In genomic region chr17:78272713-78273483, GRCm38 (mm10) we compare ENCODE assay signal across 9 mouse cellular contexts.
A peak's percentile ranks its signal among the peaks of the same experiment; 100 is the strongest.
DNase-seq lines count a peak whose midpoint lies in the region; ATAC-seq and TF ChIP-seq lines count a peak whose summit lies in the region.
"Had no signal": no experiment of that assay in that cellular context is flagged by ENCODE, and none has a peak within 500 bp of the region (broad histone marks: within the 10 kb centered on the region; RNA-seq: fewer than 3 reads in every experiment).

No protein-coding gene starts in this region.

- no peak overlapping the region for H3K9ac ChIP-seq in forebrain, embryonic 15.5 days (replicated peaks)
- no peak overlapping the region for H3K9ac ChIP-seq in forebrain, embryonic 16.5 days (replicated peaks; ENCODE audit: low read depth, low read length)
- no peak overlapping the region for H3K9ac ChIP-seq in lung, embryonic 14.5 days
- H3K9ac ChIP-seq: liver, embryonic 15.5 days had no signal

- DNase-seq in lung, embryonic 14.5 days, result peak; percentile 76
- no peak for DNase-seq in lung, postnatal 14 days
- peak; percentile 49 for DNase-seq in heart, postnatal 10 days
- DNase-seq in retina, embryonic 14.5 days (ENCODE audit: low spot score), result peak; percentile 31
- no peak for DNase-seq in layer of hippocampus, adult 9-11 months

- peak overlapping the region; percentile 33; the same call in 1 of the 2 replicates for H3K27ac ChIP-seq in forebrain, embryonic 15.5 days (replicated peaks)
- no peak overlapping the region for H3K27ac ChIP-seq in forebrain, embryonic 16.5 days (ENCODE audit: low read length)
- H3K27ac ChIP-seq in lung, embryonic 14.5 days (ENCODE audit: low read depth), result peak overlapping the region; percentile 70; the same call in 1 of the 2 replicates
- H3K27ac ChIP-seq: liver, embryonic 15.5 days had no signal

- intact Hi-C loops in heart, postnatal 10 days (cut with DNase I), result no loop called here

- H3K4me1 ChIP-seq in forebrain, embryonic 15.5 days, result peaks cover 45% of the 10 kb centered on the region
- H3K4me1 ChIP-seq in forebrain, embryonic 16.5 days (replicated peaks; ENCODE audit: control insufficient read depth, insufficient read depth, low read length), result peaks cover 41% of the 10 kb centered on the region
- peaks cover 33% of the 10 kb centered on the region for H3K4me1 ChIP-seq in lung, embryonic 14.5 days (ENCODE audit: insufficient read depth)

- no peak for ATAC-seq in forebrain, embryonic 15.5 days (replicated peaks)
- ATAC-seq in forebrain, embryonic 16.5 days, result no peak
- peak; percentile 45; the same call in 1 of the 2 replicates for ATAC-seq in lung, embryonic 14.5 days (ENCODE audit: insufficient read depth)
- ATAC-seq in megakaryocyte-erythroid progenitor cell, adult 5-6 weeks (replicated peaks; ENCODE audit: low FRiP score, low TSS enrichment, poor library complexity, severe bottlenecking), result no peak

- H3K36me3 ChIP-seq in forebrain, embryonic 15.5 days, result no peaks in the 10 kb centered on the region
- H3K36me3 ChIP-seq in forebrain, embryonic 16.5 days (ENCODE audit: control insufficient read depth, insufficient read depth), result no peaks in the 10 kb centered on the region
- no peaks in the 10 kb centered on the region for H3K36me3 ChIP-seq in lung, embryonic 14.5 days (ENCODE audit: insufficient read depth)
- H3K36me3 ChIP-seq: liver, embryonic 15.5 days had no signal

- WGBS in forebrain, embryonic 15.5 days, result 61% methylated on average over 8 of the region's 8 CpGs
- 62% methylated on average over 8 of the region's 8 CpGs for WGBS in forebrain, embryonic 16.5 days
- WGBS in lung, embryonic 14.5 days, result 45% methylated on average over 8 of the region's 8 CpGs

- no peaks in the 10 kb centered on the region for H3K27me3 ChIP-seq in forebrain, embryonic 15.5 days
- H3K27me3 ChIP-seq in forebrain, embryonic 16.5 days (replicated peaks; ENCODE audit: control insufficient read depth, insufficient read depth, low read length), result no peaks in the 10 kb centered on the region
- no peaks in the 10 kb centered on the region for H3K27me3 ChIP-seq in lung, embryonic 14.5 days (ENCODE audit: insufficient read depth, low read length)
- H3K27me3 ChIP-seq: liver, embryonic 15.5 days had no signal

- no peak overlapping the region for H3K4me3 ChIP-seq in forebrain, embryonic 15.5 days
- H3K4me3 ChIP-seq in forebrain, embryonic 16.5 days (replicated peaks; ENCODE audit: low read length), result no peak overlapping the region
- H3K4me3 ChIP-seq in lung, embryonic 14.5 days (ENCODE audit: low read depth, low read length), result no peak overlapping the region
- H3K4me3 ChIP-seq: liver, embryonic 15.5 days had no signal

- no peak overlapping the region for H3K4me2 ChIP-seq in forebrain, embryonic 15.5 days (replicated peaks)
- no peak overlapping the region for H3K4me2 ChIP-seq in forebrain, embryonic 16.5 days (ENCODE audit: low read length)
- peak overlapping the region; percentile 25; the same call in 1 of the 2 replicates for H3K4me2 ChIP-seq in lung, embryonic 14.5 days
- H3K4me2 ChIP-seq: liver, embryonic 15.5 days had no signal

- TF ChIP-seq CTCF in lung, embryonic 14.5 days (IDR thresholded peaks at IDR 0.05; ENCODE audit: low read depth), result no peak

- H3K9me3 ChIP-seq in forebrain, embryonic 15.5 days, result no peaks in the 10 kb centered on the region
- no peaks in the 10 kb centered on the region for H3K9me3 ChIP-seq in forebrain, embryonic 16.5 days (ENCODE audit: control insufficient read depth, low read length)
- H3K9me3 ChIP-seq in lung, embryonic 14.5 days (ENCODE audit: low read depth, low read length), result no peaks in the 10 kb centered on the region
- H3K9me3 ChIP-seq: liver, embryonic 15.5 days had no signal

Comparison
In these comparisons a context has a peak if more than half of its experiments do, and no peak if none do; other contexts are left out.
1. DNase-seq: peak in lung, embryonic 14.5 days (single experiment), heart, postnatal 10 days (2 of 2) and retina, embryonic 14.5 days (single experiment); none in lung, postnatal 14 days (single experiment) and layer of hippocampus, adult 9-11 months (single experiment).